Mouse (Mus musculus) gastrocnemius, postnatal 14 days (tissue): Measurements from ENCODE around the gene Rnf7. TPM values are rescaled to one million over a fixed set of nuclear protein-coding genes. Genes with fewer than 3 reads are reported as not detected.
A peak's percentile ranks its signal among the peaks of the same experiment; 100 is the strongest.

Experiments used
- DNase-seq: peaks from one replicate; pipeline ENCODE4 v3.0.0; 2021; ENCODE audit warnings: mixed read lengths
- intact Hi-C: fragments of 180-260 bp; cut with DNase I; formaldehyde crosslinking; loops from one replicate; pipeline ENCODE4 v1.15.1; 2025; ENCODE audit warnings: low total_unique reads
- total RNA-seq, 2 experiments: library from RNA; stranded (reverse); gene quantifications; 2 replicates each; pipeline ENCODE4 v1.2.3; 2021

The Rnf7 gene
- total RNA-seq, 2 experiments from 2014 or later: 72.1 to 77.0 TPM

DNA sequence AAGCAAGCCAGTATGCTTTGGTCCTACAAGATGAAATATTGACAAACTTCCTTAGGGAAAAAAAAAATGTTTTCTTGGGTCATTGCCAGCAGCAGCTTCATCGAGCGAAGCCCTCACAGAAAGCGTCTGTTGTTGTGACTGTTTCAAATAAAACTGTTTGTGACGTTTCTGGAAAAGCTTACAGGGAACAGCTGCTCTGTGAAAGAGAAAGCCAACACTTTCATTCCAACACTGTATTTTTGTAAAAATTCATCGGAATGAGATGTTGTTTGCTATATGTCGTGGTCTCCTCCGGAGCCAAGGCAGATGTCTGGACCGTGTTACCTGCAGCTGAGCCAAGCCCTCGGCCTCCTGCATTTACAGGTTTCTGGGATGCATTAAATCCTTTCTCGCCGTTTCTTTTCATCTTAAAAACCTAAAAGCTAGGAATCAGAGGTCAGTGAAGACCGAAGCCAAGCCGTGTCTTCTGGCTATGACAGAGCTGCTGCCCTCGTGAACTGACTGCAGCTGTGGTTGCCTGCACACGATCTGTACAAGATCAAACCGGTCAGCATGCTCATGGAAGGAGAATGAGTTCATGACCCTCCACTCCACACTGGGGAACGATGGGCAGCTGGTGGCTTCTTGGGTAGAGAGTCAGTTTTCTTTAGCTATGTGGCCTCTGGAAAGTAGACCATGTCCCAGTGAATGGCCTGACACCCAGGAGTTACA is 50.0 kb downstream of the Rnf7 start:
- peak; percentile 23 for DNase-seq

DNA sequence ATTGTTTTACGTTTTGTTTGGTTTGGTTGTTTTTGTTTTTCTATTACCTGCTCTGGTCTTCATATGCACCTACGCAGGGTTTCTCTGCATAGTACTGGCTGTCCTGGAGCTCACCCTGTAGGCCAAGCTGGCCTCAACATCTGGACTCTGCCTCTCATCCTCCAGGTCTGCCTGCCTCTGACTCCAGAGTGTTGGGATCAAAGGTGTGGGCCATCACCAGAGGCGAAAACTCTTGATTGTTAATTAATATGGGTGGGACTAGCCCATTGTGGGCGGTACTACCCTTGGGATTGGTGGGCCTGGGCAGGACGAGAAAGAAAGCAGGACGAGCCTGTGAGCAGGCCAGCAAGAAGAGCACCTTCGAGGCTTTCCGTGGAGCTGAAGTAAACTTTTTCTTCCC is 54.4 kb downstream of the Rnf7 start:
- DNase-seq: no peak
- intact Hi-C loops: no loop called here

More for the DNA sequence above, 50.0 kb downstream of the Rnf7 start:
- intact Hi-C loops: no loop called here

Other genes with a start within 250 kb of the Rnf7 start
- gene Atp1b3, start 114.2 kb downstream of the Rnf7 start, total RNA-seq: 10 to 100 TPM; 43.7 to 49.2 TPM
- gene Gm28729, start 46.6 kb upstream of the Rnf7 start, total RNA-seq: under 1 TPM; 0.44 to 0.62 TPM
- gene Rasa2, start 152.9 kb upstream of the Rnf7 start, total RNA-seq: 1 to 10 TPM; 3.0 to 4.1 TPM